Mouse (Mus musculus) urinary bladder, postnatal 36 days (tissue): ENCODE results near the gene Psmd6.

ENCODE experiments used
- DNase-seq, 2 experiments: peaks; one replicate each; pipeline ENCODE4 v3.0.0; 2022; ENCODE audit warnings: low spot score in 2 of 2, mixed read lengths in 1 of 2

Psmd6 gene

GRCm38 (mm10) chr14:14064486-14065141 lies 56.2 kb downstream of the Psmd6 start:
- no peak for DNase-seq

GRCm38 (mm10) chr14:14063382-14063781 lies 57.4 kb downstream of the Psmd6 start:
- DNase-seq, result no peak

GRCm38 (mm10) chr14:14062531-14063245 lies 58.1 kb downstream of the Psmd6 start:
- DNase-seq, result no peak
